Mouse (Mus musculus) frontal cortex, adult (tissue): ENCODE data around the gene Plcb1.

ENCODE experiments used
- ATAC-seq: cut with Nextera tagmentation; 2 replicates; pipeline ENCODE4 v1.9.2; 2017; ENCODE audit warnings: mild to moderate bottlenecking, moderate library complexity, mixed read lengths; ENCODE audit not compliant: low TSS enrichment

Gene Plcb1

DNA sequence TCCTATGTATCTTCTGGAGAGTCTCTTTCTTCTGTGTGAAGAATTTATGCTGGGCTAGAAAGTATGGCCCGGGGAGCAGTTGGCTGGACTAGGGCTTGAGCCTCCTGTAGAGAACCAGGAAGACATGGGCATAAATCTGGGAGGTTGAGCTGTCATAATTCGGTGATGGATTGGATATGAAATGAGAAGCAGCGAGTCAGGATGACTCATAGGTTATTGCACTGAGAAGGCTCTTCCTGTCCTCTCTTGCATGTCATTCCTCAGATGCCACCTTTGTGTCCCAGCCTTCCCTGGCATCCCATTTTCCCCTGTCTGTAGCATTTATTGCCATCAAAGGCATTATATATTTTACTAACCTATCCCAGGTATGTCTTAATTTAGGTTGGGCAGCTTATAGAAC is 267.5 kb downstream of the Plcb1 start:
- ATAC-seq = no peak

GRCm38 (mm10) chr2:135067419-135067818 is 281.6 kb downstream of the Plcb1 start:
- ATAC-seq = no peak

DNA sequence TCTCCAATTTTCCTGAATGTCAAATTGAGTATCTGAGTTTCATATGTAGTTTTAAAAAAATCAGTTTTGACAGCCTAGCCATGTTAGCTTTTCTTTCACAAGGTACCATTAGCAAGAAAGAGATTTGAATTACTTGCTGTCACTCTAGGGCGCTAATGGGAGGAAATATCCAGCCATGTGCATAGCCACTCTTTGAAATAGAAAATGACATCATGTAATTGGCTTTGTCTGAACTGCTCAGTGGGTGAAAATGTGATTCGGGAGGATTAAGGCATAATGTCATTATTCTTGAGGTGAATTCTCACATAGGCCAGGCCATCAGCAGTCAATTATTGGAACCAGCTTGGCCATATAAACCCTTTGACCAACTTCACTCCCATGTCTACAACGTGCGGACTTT is 285.5 kb downstream of the Plcb1 start:
- no peak for ATAC-seq

DNA sequence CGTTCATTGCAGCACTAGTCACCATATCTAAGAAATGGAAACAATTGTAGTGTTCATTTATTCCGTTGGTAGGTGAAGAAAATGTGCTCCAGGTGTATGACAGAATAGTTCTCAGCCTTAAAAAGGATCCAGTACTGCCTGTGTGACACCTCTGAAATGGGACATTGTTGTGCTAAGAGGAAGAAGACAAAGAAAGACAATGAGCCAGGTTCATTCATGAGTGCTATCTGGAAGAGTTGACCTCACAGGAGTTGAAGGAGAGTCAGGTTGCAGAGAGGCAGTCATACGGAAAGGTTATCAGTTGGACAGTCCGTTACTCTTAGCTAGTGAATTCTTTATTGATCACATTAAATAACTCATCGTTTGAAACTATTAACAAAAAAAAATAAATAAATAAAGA is 286.6 kb downstream of the Plcb1 start:
- ATAC-seq = no peak

DNA sequence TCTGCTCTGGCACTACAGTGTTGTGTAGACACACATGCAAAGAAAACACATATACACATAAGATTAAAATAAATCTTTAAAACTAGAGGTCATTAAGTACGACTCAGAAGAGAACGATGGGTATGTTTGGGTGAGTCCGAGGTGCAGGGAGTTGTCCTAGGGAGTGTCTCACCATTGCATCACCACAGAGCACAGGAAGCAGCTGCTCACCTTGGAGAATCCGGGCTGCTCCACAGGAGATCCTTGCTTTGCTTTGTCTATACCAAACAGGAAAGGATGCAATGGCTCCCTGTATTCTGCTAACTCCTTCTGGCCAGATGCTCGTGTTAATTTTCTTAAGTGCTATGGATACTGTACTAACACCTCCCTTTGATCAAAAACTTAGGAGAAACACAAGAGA is 287.1 kb downstream of the Plcb1 start:
- no peak for ATAC-seq

DNA sequence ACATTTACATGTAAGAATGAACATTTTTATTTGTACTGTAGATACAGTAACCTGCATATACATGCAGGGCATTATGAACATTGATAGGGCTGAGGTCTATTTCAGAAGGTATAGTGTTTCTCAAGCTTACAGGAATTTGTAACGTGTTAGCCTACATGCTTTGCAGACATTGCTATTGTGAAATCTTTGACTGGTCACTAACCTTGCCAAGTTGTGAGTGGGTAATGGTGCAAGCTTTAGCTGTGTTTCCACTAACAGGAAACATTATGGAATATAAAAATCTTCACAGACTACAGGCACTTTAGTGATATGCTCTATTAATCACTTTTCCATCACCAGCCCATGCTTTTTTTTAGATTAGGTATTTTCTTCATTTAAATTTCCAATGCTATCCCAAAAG is 289.5 kb downstream of the Plcb1 start:
- ATAC-seq = no peak

- peak; percentile 66 for ATAC-seq
These were observed 306.8 kb downstream of the Plcb1 start for GRCm38 (mm10) chr2:135092588-135093162.

DNA sequence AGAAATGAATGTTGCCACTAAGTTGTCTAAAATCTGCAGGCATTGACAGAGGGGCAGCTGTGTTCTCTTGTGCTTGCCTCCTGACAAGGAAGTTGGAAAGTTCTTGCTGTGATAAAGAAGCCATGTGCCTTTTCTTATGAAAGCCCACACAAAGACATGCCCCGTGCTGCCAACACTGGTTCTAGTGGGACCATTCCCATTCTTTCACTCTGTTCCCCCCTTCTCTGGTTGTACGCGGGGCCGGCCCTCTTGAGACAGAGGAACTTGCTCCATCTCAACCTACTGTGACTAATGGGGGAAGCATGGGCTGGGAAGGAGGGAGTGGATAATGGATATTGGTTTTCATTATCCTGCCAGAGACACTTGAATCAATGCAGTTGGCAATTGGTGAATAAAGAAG is 315.4 kb downstream of the Plcb1 start:
- no peak for ATAC-seq

GRCm38 (mm10) chr2:135101943-135102342 is 316.1 kb downstream of the Plcb1 start:
- ATAC-seq = no peak

DNA sequence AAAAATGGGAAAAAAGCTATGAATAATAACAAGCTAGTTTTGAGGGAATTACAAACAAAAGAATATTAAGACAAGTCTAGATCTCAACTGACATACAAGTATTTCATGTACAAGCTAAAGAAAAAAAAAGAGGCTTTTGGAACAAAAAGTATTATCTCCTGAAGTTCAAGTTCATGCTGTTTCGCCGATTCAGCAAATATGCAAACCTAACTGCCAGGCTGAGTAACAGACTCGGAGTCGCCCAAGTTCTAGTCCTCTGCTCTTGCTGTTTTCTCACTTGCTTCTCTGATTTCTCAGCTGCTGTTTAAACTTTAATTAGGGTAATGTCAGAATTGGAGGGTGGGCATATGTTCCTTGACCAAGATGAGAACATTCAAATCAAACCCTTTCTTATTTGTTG is 320.8 kb downstream of the Plcb1 start:
- ATAC-seq = no peak

DNA sequence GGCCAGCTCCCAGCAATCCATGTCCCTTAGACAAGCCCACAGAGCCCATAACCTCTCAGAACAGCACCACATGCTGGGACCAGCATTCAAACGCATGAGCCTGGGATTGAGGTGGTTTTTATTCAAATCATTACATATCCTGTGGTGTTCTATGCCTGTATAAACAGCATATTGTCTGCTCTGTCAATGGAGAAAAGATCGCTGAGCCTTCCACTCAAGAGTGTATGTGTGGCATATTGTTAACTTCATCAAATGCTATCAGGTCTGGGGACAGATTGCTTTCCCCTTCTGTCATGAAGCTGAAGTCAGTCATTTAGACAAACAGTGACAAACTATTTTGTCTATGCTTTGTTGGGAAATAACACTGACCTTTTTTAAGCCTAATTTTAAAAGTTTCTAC is 322.7 kb downstream of the Plcb1 start:
- ATAC-seq = no peak

GRCm38 (mm10) chr2:135114501-135115128 is 328.7 kb downstream of the Plcb1 start:
- ATAC-seq = peak; percentile 61; the same call in 1 of the 2 replicates

- ATAC-seq = no peak
These were observed 337.2 kb downstream of the Plcb1 start for GRCm38 (mm10) chr2:135123057-135123456.

- ATAC-seq = no peak
These were observed 338.0 kb downstream of the Plcb1 start for GRCm38 (mm10) chr2:135123695-135124343.

GRCm38 (mm10) chr2:135140576-135140975 is 354.7 kb downstream of the Plcb1 start:
- ATAC-seq = no peak

DNA sequence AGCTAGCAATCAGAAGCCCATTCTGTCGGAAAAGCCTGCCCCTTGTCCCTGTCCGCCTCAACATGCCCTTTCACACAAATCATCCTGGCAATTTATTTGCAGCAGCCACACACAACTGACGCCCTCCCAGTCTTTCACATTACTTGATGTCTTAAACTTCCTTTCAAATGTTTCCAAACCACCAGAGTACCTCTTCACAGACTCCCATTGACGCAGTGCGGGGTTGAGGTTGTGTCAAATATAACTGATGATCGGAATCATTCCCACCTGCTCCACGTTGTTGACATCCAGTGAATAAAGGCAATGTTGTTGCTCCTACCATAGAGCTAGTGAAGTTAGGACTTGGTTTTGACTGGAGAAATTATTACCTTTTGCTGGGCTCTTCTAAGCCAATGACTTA is 366.4 kb downstream of the Plcb1 start:
- no peak for ATAC-seq

DNA sequence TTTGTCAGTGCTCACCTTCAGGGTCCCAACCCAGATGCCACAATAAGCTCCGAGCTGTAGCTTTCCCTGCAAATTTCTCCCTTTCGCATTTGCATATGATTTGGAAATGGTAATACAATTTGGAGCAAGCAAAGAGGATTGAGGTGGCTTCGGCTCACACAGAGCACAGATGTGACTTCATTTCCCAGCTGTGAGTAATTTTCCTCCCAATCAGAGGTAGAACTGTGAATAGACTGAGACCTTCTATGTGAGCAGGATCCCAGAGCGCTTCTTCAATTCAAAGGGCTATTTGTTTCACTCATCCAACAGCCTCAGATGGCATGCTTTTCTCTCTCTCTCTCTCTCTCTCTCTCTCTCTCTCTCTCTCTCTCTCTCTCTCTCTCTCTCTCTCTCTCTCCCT is 367.4 kb downstream of the Plcb1 start:
- 0 out of 2 replicates have a peak, but pooled peaks have one; percentile 31 for ATAC-seq

DNA sequence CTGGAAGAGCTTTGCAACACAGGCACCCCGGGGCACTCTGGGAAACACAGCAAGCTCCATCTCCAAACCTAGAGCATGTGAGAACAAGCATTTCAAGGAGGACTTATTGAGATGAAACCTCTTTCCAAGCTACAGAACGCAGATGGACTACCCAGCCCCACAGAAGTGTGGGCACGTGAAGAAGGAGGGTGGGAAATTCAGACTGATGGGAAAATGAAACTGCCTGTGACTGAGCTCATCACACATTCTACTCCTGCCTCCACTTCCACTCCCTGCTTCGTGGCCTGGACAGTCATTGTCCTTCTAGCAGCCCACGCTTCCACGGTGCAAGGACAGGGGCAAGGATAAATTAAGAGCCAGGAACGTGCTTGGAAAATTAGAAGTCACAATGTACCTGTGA is 370.2 kb downstream of the Plcb1 start:
- peak; percentile 51 for ATAC-seq

GRCm38 (mm10) chr2:135157961-135158360 is 372.1 kb downstream of the Plcb1 start:
- ATAC-seq = peak; percentile 79

DNA sequence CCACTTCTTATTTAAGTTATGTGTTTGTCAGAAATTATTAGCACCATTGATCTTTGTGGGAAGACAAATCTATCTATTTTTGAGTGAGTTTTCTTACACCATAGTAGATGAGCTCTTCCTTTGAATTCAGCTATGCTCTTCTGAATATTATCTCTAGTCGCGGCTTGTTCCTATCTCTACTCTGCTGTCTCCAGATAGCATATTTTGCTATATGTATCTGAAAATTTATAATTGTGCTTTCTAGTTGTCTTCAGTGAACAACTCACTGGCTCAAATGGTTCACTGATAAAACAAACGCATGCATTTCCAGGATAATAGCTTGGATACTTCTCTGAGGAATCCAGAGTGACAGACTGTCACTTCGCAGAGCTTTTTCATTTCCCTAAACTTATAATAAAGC is 375.8 kb downstream of the Plcb1 start:
- no peak for ATAC-seq

GRCm38 (mm10) chr2:135165512-135165911 is 379.6 kb downstream of the Plcb1 start:
- no peak for ATAC-seq

DNA sequence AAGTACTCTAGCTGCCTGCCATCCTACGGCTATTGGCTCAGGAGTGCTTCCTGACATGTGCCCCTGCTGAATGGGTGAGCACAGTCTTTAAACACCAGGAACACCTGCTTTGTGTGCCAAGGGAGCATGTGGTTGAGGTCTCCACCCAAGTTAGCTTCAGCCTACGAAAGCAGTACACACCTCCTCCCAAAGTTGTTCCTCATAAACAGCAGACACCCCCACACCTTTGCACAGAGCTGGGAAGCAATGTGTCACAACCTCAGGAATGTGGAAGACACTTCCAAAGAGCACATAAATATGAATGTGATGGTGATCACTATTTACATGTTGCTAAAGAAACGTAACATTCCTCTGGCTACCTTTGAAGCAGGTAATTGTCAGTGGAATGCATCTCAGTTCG is 389.7 kb downstream of the Plcb1 start:
- 0 out of 2 replicates have a peak, but pooled peaks have one; percentile 31 for ATAC-seq

- peak; percentile 56 for ATAC-seq
These were observed 401.8 kb downstream of the Plcb1 start for GRCm38 (mm10) chr2:135187659-135188058.
